Mouse (Mus musculus) embryonic facial prominence, embryonic 12.5 days (tissue): Measurements from ENCODE around the gene Vmn2r39. TPM values are rescaled to one million over a fixed set of nuclear protein-coding genes. Genes with fewer than 3 reads are reported as not detected.
"Not testable (repeated sequence)": the region's sequence is repeated elsewhere in the genome, so short reads cannot be mapped to it uniquely, and the experiment has no call there.

Experiments
- ATAC-seq: fragments of 200-750 bp; cut with Nextera tagmentation; 2 replicates; pipeline ENCODE4 v1.8.0; 2017; ENCODE audit not compliant: insufficient number of reproducible peaks, insufficient read depth, low FRiP score, low TSS enrichment
- H3K27ac ChIP-seq: fragments of 300-500 bp; sonication (generic); 2 replicates; pipeline ENCODE4 v1.5.1; 2016; ENCODE audit warnings: mild to moderate bottlenecking
- H3K27me3 ChIP-seq: fragments of 300-500 bp; sonication (generic); 2 replicates; pipeline ENCODE4 v1.6.1; 2016; ENCODE audit warnings: mild to moderate bottlenecking, moderate library complexity
- H3K36me3 ChIP-seq: fragments of 300-500 bp; sonication (generic); 2 replicates; pipeline ENCODE4 v1.6.1; 2016; ENCODE audit warnings: mild to moderate bottlenecking
- H3K4me1 ChIP-seq: fragments of 300-500 bp; sonication (generic); 2 replicates; pipeline ENCODE4 v1.6.1; 2016
- H3K4me2 ChIP-seq: fragments of 300-500 bp; sonication (generic); replicated peaks from 2 replicates; pipeline ENCODE4 v1.6.1; 2016; ENCODE audit warnings: mild to moderate bottlenecking, moderate library complexity
- H3K4me3 ChIP-seq: fragments of 300-500 bp; sonication (generic); 2 replicates; pipeline ENCODE4 v1.5.1; 2016; ENCODE audit warnings: mild to moderate bottlenecking
- H3K9ac ChIP-seq: fragments of 300-500 bp; sonication (generic); 2 replicates; pipeline ENCODE4 v1.6.1; 2016; ENCODE audit warnings: mild to moderate bottlenecking, moderate library complexity
- H3K9me3 ChIP-seq: fragments of 300-500 bp; sonication (generic); 2 replicates; pipeline ENCODE4 v1.6.1; 2016; ENCODE audit warnings: mild to moderate bottlenecking, moderate library complexity
- WGBS: fragments of 180-500 bp; shearing (Covaris S2); methylation state at CpG from one replicate; pipeline ENCODE4 v1.1.7; 2016; 5-methylcytosine and 5-hydroxymethylcytosine counted together
- polyA plus RNA-seq: library from polyadenylated mRNA; unstranded; fragments of >200 nt; fragmentation: Nextera tagmentation; extraction: Ambion mirVana; gene quantifications from 2 replicates; pipeline ENCODE4 v1.2.1, GENCODE M21; 2016

Vmn2r39 gene
- not detected in 2 replicates for polyA plus RNA-seq

GRCm38 (mm10) chr7:9030698-9031097 lies at the start of gene Vmn2r39:
TSS of gene Vmn2r39 (minus strand) at chr7:9030798.
- not testable (repeated sequence) for H3K4me2 ChIP-seq, H3K4me1 ChIP-seq, H3K27me3 ChIP-seq, H3K9ac ChIP-seq, H3K36me3 ChIP-seq, H3K9me3 ChIP-seq, H3K4me3 ChIP-seq, ATAC-seq, H3K27ac ChIP-seq

GRCm38 (mm10) chr7:9065353-9065752 lies 34.8 kb upstream of the Vmn2r39 start:
- not testable (repeated sequence) for H3K27ac ChIP-seq, H3K27me3 ChIP-seq, H3K4me3 ChIP-seq, H3K9me3 ChIP-seq, H3K4me2 ChIP-seq, H3K36me3 ChIP-seq, H3K9ac ChIP-seq, ATAC-seq, H3K4me1 ChIP-seq
- WGBS = 77% methylated on average over 4 of the region's 4 CpGs

Other genes starting within 250 kb of the Vmn2r39 start
- not detected in 2 replicates for gene Vmn2r40, start 99.4 kb downstream of the Vmn2r39 start, polyA plus RNA-seq
- gene Vmn2r38, start 67.1 kb upstream of the Vmn2r39 start, polyA plus RNA-seq = not detected in 2 replicates
- gene Vmn2r37, start 192.9 kb upstream of the Vmn2r39 start, polyA plus RNA-seq = not detected in 2 replicates